ENCODE assay signal across 22 mouse cellular contexts in genomic region chr10:117419577-117420290, GRCm38 (mm10). TPM values are rescaled to one million over a fixed set of nuclear protein-coding genes. Genes with fewer than 3 reads are reported as not detected.
DNase-seq lines count a peak whose midpoint lies in the region; ATAC-seq lines count a peak whose summit lies in the region.
"Had no signal": no experiment of that assay in that cellular context is flagged by ENCODE, and none has a peak within 500 bp of the region (broad histone marks: within the 10 kb centered on the region; RNA-seq: fewer than 3 reads in every experiment).

No protein-coding gene starts in this region.

- no peak overlapping the region for H3K27ac ChIP-seq in midbrain, embryonic 10.5 days (replicated peaks)
- H3K27ac ChIP-seq: forebrain, embryonic 10.5 days; forebrain, embryonic 13.5 days; heart, embryonic 15.5 days; hindbrain, embryonic 14.5 days; hindbrain, postnatal 0 days had no signal

- peaks cover 14% of the 10 kb centered on the region for H3K36me3 ChIP-seq in megakaryocyte, embryonic 14.5 days (replicated peaks; ENCODE audit: low read length)
- H3K36me3 ChIP-seq in midbrain, embryonic 10.5 days = no peaks in the 10 kb centered on the region
- H3K36me3 ChIP-seq: forebrain, embryonic 10.5 days; heart, embryonic 12.5 days; heart, embryonic 15.5 days had no signal

- H3K9me3 ChIP-seq in megakaryocyte, embryonic 14.5 days = 0 out of 2 replicates have a peak, but pooled peaks cover 3% of the 10 kb centered on the region
- H3K9me3 ChIP-seq in midbrain, embryonic 10.5 days (replicated peaks) = no peaks in the 10 kb centered on the region
- H3K9me3 ChIP-seq: forebrain, embryonic 10.5 days; forebrain, embryonic 13.5 days; heart, embryonic 15.5 days had no signal

- H3K4me3 ChIP-seq in megakaryocyte, embryonic 14.5 days (replicated peaks) = peak overlapping the region; percentile 62
- no peak overlapping the region for H3K4me3 ChIP-seq in midbrain, embryonic 10.5 days

- intact Hi-C loops in heart, postnatal 25 days (cut with DNase I) = no loop called here

- no peaks in the 10 kb centered on the region for H3K27me3 ChIP-seq in megakaryocyte, embryonic 14.5 days (replicated peaks)
- peaks cover 50% of the 10 kb centered on the region for H3K27me3 ChIP-seq in midbrain, embryonic 10.5 days (ENCODE audit: low read depth, poor library complexity, severe bottlenecking)
- H3K27me3 ChIP-seq: heart, embryonic 12.5 days; heart, embryonic 15.5 days had no signal

- H3K4me1 ChIP-seq in megakaryocyte, embryonic 14.5 days = peaks cover 91% of the 10 kb centered on the region
- H3K4me1 ChIP-seq in midbrain, embryonic 10.5 days = peaks cover 25% of the 10 kb centered on the region

- WGBS in midbrain, embryonic 10.5 days = 84% methylated on average over 8 of the region's 8 CpGs

- no peak for ATAC-seq in megakaryocyte, adult 5-6 weeks (ENCODE audit: poor library complexity, severe bottlenecking)
- ATAC-seq: forebrain, embryonic 16.5 days had no signal

- DNase-seq in heart, adult 11 months = peak; percentile 25
- DNase-seq in heart, postnatal 25 days (ENCODE audit: low spot score) = no peak
- peak; percentile 94 for DNase-seq in adipocyte (ENCODE audit: low spot score)
- no peak for DNase-seq in midbrain, embryonic 10.5 days (ENCODE audit: low spot score)
- DNase-seq: adrenal gland, adult 8-10 months; adrenal gland, postnatal 25 days; cerebellum, adult 11-12 months; cerebellum, adult 8-10 months; cerebellum, postnatal 36 days; gastrocnemius, postnatal 10 days; heart, adult 18-20 months; heart, postnatal 10 days; heart, postnatal 4 days had no signal

RNA-seq across cellular contexts. Expression of gene Cpsf6, which starts 39.9 kb away (rescaled TPM):
- 10 to 100 TPM; 27.9 to 35.2 TPM for total RNA-seq in heart, postnatal 25 days (2021)
- 77.6 and 434 TPM in 2 replicates for polyA plus RNA-seq in megakaryocyte, embryonic 14.5 days (2012; ENCODE audit: insufficient read depth, low replicate concordance)
- 70.3 and 88.4 TPM in 2 replicates for total RNA-seq in megakaryocyte, adult 5-6 weeks (2015)
- 87.7 and 103 TPM in 2 replicates for total RNA-seq in megakaryocyte, adult 5-6 weeks (2017)
- polyA plus RNA-seq in midbrain, embryonic 10.5 days (2016; fragmentation: Nextera tagmentation; extraction: Ambion mirVana) = 222 and 239 TPM in 2 replicates

Comparison
In these comparisons a context has a peak if more than half of its experiments do, and no peak if none do; other contexts are left out.
1. DNase-seq: peak in heart, adult 11 months (single experiment) and adipocyte (single experiment); none in heart, postnatal 25 days (single experiment) and midbrain, embryonic 10.5 days (single experiment).